Mouse (Mus musculus): Measurements from ENCODE around the gene Msi2.

DNA sequence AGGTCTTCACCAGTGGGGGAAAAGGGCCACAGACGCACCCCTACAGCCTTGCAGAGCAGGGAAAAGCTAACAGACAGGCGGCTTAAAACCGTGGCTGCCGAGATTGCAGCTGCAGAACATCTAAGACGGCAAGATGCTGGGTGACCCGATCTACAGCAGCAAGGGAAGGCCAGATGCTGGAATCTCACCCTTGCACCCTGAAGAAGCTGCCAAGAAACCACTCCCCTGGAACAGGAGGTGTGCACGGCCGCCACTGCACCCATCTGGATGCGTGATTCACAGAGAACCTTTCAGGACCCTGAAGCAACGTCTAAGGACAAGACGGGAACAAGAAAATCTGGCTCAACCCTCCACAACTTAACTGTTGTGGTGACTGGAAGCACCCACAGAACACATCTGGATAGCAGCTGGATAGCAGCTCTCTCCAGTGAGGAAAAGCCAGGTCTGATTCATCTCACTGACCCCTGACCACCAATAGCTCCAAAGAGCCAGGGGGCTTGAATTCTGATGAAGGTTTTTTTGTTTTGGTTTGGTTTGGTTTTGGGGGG is 11.0 kb downstream of the Msi2 start:
- TF ChIP-seq CTCF (IDR thresholded peaks at IDR 0.05; ENCODE audit: control insufficient read depth, insufficient read depth, low read length) (no peak), POLR2A (IDR thresholded peaks at IDR 0.05; ENCODE audit: borderline replicate concordance, control insufficient read depth, low read depth, low read length) (no peak)
